Mouse (Mus musculus): ENCODE data around the gene Gm28635. TPM values are rescaled to one million over a fixed set of nuclear protein-coding genes. Genes with fewer than 3 reads are reported as not detected.
"Not testable (repeated sequence)": the region's sequence is repeated elsewhere in the genome, so short reads cannot be mapped to it uniquely, and the experiment has no call there.

Gene Gm28635
- total and polyA plus RNA-seq, 3 experiments, result not detected

DNA sequence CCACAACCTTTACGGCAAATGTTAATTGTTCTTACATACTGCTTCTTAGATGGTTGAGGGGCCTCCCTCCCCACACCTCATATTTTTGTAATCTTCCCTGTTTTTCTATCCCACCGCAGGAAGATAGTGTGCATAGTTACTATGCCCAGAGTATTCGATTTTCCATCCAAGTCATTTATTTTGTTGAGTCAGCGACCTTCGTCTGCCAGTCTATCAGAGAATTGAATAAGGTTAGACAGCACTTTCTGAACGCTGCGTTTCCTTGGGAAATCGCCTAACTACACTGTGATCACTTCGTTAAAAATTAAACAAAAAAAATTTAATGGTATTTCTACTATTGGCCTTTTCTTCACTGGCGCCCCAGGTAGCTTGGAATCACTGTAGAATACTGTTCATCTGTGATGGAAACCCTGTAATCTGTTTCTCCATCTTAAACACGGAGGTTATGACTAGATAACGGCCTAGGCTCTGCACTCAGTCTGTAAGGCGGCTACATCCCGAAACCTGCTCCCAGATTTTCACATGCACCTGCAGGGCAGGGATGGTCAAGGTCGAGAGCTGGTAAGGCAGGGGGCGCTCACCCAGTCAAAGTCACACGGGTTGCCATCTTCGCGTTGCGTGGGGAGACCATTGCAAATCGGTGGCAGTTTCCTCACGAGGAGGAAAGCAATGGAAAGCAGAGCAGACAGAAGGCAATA lies 422 bp downstream of the Gm28635 start:
- DNase-seq (ENCODE audit: low spot score) (no peak), ATAC-seq (ENCODE audit: extremely low read depth, insufficient number of reproducible peaks, low FRiP score, poor library complexity, severe bottlenecking) (peak; percentile 6; the same call in 1 of the 2 replicates)
- TF ChIP-seq TAL1 (conservative IDR thresholded peaks at IDR 0.05; ENCODE audit: low read depth, low read length), result no peak
- no peak for TF ChIP-seq POLR2AphosphoS5 (IDR thresholded peaks at IDR 0.05; ENCODE audit: insufficient replicate concordance, low read depth, low read length)
- no peak for TF ChIP-seq GATA1 (IDR thresholded peaks at IDR 0.05; ENCODE audit: borderline replicate concordance, low read length)
- no peak for TF ChIP-seq GATA2 (IDR thresholded peaks at IDR 0.05; ENCODE audit: borderline replicate concordance, low read depth, low read length)
- no peak for TF ChIP-seq CTCF (IDR thresholded peaks at IDR 0.05; ENCODE audit: low read depth, low read length)

DNA sequence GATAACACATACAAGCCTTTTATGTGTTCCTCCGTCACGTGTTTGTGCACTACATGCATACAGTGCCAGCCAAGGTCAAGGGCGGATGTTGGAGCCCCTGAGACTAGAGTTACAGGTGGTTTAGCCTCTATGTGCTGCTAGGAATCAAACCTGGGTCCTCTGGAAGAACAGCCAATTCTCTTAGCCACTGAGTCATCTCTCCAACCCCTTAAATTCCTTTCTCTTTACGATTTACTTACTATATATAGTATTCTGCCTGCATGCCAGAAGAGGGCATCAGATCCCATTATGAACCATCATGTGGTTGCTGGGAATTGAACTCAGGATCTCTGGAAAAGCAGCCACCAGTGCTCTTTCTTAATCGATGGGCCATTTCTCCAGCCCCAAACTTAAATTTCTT lies 6.3 kb downstream of the Gm28635 start:
- H3K4me3 ChIP-seq (ENCODE audit: low read depth, low read length); H3K9me3 ChIP-seq (replicated peaks); H3K27me3 ChIP-seq (ENCODE audit: insufficient read depth, low read length); DNase-seq (ENCODE audit: low spot score); ATAC-seq (ENCODE audit: extremely low read depth, insufficient number of reproducible peaks, low FRiP score, poor library complexity, severe bottlenecking): not testable (repeated sequence)
- H3K36me3 ChIP-seq (replicated peaks), result peaks cover 66% of the 10 kb centered on the region
- H3K4me1 ChIP-seq (ENCODE audit: insufficient read depth, low read depth, low read length), result peaks cover 34% of the 10 kb centered on the region

More for the DNA sequence above, 422 bp downstream of the Gm28635 start:
- no peaks in the 10 kb centered on the region for H3K9me3 ChIP-seq (replicated peaks)
- H3K4me1 ChIP-seq (ENCODE audit: insufficient read depth, low read depth, low read length), result peaks cover 33% of the 10 kb centered on the region
- H3K4me3 ChIP-seq (ENCODE audit: low read depth, low read length), result peak overlapping the region; percentile 98
- H3K36me3 ChIP-seq (replicated peaks), result peaks cover 57% of the 10 kb centered on the region
- H3K27me3 ChIP-seq (ENCODE audit: insufficient read depth, low read length), result no peaks in the 10 kb centered on the region

DNA sequence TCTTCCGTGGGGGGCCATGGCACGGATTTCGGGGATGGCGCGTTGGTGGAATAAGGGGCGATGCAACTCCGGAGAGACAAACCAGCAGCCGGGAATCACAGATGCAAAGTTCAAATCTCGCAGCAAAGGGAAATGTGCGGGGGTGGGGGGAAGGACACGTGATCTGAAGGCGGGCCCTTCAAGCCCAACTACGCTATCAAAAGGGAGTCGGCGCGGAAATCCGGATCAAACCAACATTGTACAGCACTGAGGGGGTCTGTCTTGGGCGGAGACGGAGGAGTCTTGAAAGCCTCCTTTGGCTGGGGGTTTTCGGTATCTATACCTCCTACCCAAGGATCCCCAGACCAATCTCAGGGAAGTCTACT lies 7.3 kb downstream of the Gm28635 start, which contains the start of gene Selenoh:
Selenoh (minus strand) TSS at position 202 of the 365 bp plus-strand sequence.
- Histone ChIP-seq H3K36me3 (replicated peaks) (peaks cover 60% of the 10 kb centered on the region), H3K27me3 (ENCODE audit: insufficient read depth, low read length) (no peaks in the 10 kb centered on the region)
- ATAC-seq (ENCODE audit: extremely low read depth, insufficient number of reproducible peaks, low FRiP score, poor library complexity, severe bottlenecking), result peak; percentile 86

DNA sequence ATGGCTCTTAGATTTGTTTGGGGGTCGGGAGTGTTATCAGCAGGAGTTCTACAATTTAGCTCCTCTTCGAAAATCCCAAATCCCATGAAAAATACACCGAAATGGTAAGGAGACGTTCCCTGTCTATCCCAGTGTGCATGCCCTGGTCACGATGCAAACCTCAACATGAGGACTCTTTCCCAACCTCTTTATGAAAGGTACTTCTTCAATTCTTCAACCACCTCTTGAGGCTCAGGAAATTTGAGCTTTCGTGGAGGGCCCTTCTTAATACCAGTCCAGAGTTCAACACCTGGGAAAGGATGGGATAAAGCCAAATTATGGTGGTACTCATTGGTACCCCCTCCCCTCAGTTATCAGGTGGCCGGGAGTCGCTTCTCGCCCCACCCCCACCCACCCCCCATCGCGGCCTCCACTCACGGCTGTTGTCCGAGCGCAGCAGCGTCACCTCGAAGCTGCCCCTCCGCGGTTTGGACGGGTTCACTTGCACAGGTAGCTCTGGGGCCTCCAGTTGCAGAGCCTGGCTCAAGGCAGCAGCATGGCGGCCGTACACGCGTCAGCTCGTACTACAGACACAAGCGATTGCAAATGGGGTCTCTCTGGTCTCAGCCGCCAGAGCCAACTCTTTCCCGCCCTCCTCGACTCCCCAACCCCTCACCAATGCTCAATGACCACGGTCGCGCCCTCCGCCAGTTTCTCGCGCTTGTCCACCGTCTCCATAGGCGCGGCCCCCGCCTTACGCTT lies 7.8 kb downstream of the Gm28635 start:
- ATAC-seq (ENCODE audit: extremely low read depth, insufficient number of reproducible peaks, low FRiP score, poor library complexity, severe bottlenecking) (0 out of 2 replicates have a peak, but pooled peaks have one; percentile 4), DNase-seq (ENCODE audit: low spot score) (peak; percentile 17)
- TF ChIP-seq GATA1 (IDR thresholded peaks at IDR 0.05; ENCODE audit: borderline replicate concordance, low read length), result no peak
- TF ChIP-seq POLR2AphosphoS5 (IDR thresholded peaks at IDR 0.05; ENCODE audit: insufficient replicate concordance, low read depth, low read length), result no peak
- Histone ChIP-seq H3K4me1 (ENCODE audit: insufficient read depth, low read depth, low read length) (peaks cover 24% of the 10 kb centered on the region), H3K27me3 (ENCODE audit: insufficient read depth, low read length) (no peaks in the 10 kb centered on the region), H3K4me3 (ENCODE audit: low read depth, low read length) (peak overlapping the region; percentile 94), H3K9me3 (replicated peaks) (no peaks in the 10 kb centered on the region), H3K36me3 (replicated peaks) (peaks cover 55% of the 10 kb centered on the region)

More for the DNA sequence above, 7.3 kb downstream of the Gm28635 start, which contains the start of gene Selenoh:
- H3K9me3 ChIP-seq (replicated peaks), result no peaks in the 10 kb centered on the region
- TF ChIP-seq GATA1 (IDR thresholded peaks at IDR 0.05; ENCODE audit: borderline replicate concordance, low read length) (no peak), TAL1 (conservative IDR thresholded peaks at IDR 0.05; ENCODE audit: low read depth, low read length) (no peak), POLR2AphosphoS5 (IDR thresholded peaks at IDR 0.05; ENCODE audit: insufficient replicate concordance, low read depth, low read length) (0 out of 2 replicates have a peak, but pooled peaks have one; percentile 45)
- H3K4me3 ChIP-seq (ENCODE audit: low read depth, low read length), result peak within 1 kb of the TSS; percentile 94
- peak; percentile 81 for DNase-seq (ENCODE audit: low spot score)
- H3K4me1 ChIP-seq (ENCODE audit: insufficient read depth, low read depth, low read length), result peaks cover 24% of the 10 kb centered on the region

DNA sequence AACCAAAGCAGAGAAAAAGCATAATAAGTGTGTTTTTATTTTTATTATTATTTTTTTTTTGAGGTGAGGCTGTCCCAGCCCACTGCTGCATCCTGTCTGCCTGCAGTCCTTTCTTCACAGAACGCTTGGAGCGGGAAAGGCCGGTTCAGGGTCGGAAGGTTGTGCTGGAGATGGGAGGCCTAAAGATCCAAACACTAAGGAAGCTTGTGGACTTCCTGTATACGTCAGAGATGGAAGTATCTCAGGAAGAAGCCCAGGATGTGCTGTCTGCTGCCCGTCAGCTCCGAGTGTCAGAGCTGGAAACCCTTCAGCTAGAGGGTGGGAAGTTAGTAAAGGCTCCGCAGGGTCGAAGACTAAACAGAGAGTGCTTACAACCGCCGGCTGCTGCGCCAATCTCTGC lies 11.8 kb downstream of the Gm28635 start:
- no peak for TF ChIP-seq GATA2 (IDR thresholded peaks at IDR 0.05; ENCODE audit: borderline replicate concordance, low read depth, low read length)
- TF ChIP-seq TAL1 (conservative IDR thresholded peaks at IDR 0.05; ENCODE audit: low read depth, low read length), result no peak
- TF ChIP-seq CTCF (IDR thresholded peaks at IDR 0.05; ENCODE audit: low read depth, low read length), result no peak
- no peak for TF ChIP-seq GATA1 (IDR thresholded peaks at IDR 0.05; ENCODE audit: borderline replicate concordance, low read length)
- TF ChIP-seq POLR2AphosphoS5 (IDR thresholded peaks at IDR 0.05; ENCODE audit: insufficient replicate concordance, low read depth, low read length), result no peak
- ATAC-seq (ENCODE audit: extremely low read depth, insufficient number of reproducible peaks, low FRiP score, poor library complexity, severe bottlenecking), result no peak

DNA sequence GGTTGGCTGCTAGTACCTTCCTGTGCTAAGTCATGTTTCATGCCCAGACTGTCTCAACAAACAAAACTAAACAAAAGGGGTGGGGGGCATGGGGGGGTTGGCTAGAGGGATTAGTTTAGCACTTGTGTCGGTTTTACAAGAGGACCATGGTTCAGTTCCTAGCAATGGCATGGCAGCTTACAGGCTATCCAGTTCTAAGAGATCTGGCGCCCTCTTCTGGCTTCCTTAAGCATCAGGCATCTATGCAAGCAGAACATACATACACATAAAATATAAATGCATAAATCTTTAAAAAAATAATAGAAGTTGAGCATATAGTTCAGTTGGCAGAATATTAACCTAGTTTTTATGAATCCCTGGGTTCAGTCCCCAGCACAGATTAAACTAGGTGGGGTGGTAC lies 15.0 kb downstream of the Gm28635 start:
- ATAC-seq (ENCODE audit: extremely low read depth, insufficient number of reproducible peaks, low FRiP score, poor library complexity, severe bottlenecking) (no peak; the same call in 1 of the 2 replicates), DNase-seq (ENCODE audit: low spot score) (no peak)
- TF ChIP-seq GATA2 (IDR thresholded peaks at IDR 0.05; ENCODE audit: borderline replicate concordance, low read depth, low read length) (no peak), POLR2AphosphoS5 (IDR thresholded peaks at IDR 0.05; ENCODE audit: insufficient replicate concordance, low read depth, low read length) (no peak), CTCF (IDR thresholded peaks at IDR 0.05; ENCODE audit: low read depth, low read length) (0 out of 2 replicates have a peak, but pooled peaks have one; percentile 23), TAL1 (conservative IDR thresholded peaks at IDR 0.05; ENCODE audit: low read depth, low read length) (no peak), GATA1 (IDR thresholded peaks at IDR 0.05; ENCODE audit: borderline replicate concordance, low read length) (no peak)
- H3K27me3 ChIP-seq (ENCODE audit: insufficient read depth, low read length), result no peaks in the 10 kb centered on the region
- peaks cover 14% of the 10 kb centered on the region for H3K36me3 ChIP-seq (replicated peaks)
- H3K4me3 ChIP-seq (ENCODE audit: low read depth, low read length), result no peak overlapping the region
- no peaks in the 10 kb centered on the region; the same call in 1 of the 2 replicates for H3K9me3 ChIP-seq (replicated peaks)
- H3K4me1 ChIP-seq (ENCODE audit: insufficient read depth, low read depth, low read length), result peaks cover 10% of the 10 kb centered on the region

More for the DNA sequence above, 11.8 kb downstream of the Gm28635 start:
- Histone ChIP-seq H3K4me1 (ENCODE audit: insufficient read depth, low read depth, low read length) (peaks cover 15% of the 10 kb centered on the region), H3K36me3 (replicated peaks) (peaks cover 28% of the 10 kb centered on the region), H3K4me3 (ENCODE audit: low read depth, low read length) (no peak overlapping the region), H3K9me3 (replicated peaks) (no peaks in the 10 kb centered on the region), H3K27me3 (ENCODE audit: insufficient read depth, low read length) (no peaks in the 10 kb centered on the region)
- DNase-seq (ENCODE audit: low spot score), result no peak

Data from G1E (cell line).